Mouse (Mus musculus): ENCODE measurements at regions not wholly inside any gene's neighbourhood (a gene's known extent, or its start where the extent isn't known, plus 50 kb on each side); places are given as distances from the start of the nearest gene placed in this dataset.

DNA sequence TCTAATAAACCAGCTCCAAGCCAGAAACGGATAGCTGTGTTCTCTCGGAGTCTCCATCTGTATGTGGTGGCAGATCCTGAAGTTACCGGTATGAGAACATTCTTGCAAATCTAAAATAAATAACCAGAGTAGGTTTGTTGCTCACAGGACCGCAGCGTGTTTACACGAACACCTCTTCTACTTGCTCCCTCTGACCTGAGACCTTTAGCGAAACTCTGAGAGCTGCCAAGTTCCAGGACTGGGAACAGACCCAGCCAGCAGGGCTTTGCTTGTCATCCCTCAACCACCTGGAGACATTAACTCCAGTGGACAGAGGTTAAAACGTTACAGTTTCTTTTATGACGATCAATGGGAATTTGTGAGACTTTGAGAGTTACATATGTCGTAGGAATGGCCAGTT lies 407.5 kb downstream of the Klf5 start:
- Histone ChIP-seq H3K9me3 (ENCODE audit: control insufficient read depth, low read length) (no peaks in the 10 kb centered on the region), H3K36me3 (ENCODE audit: control insufficient read depth, insufficient read depth) (no peaks in the 10 kb centered on the region), H3K4me1 (replicated peaks; ENCODE audit: control insufficient read depth, insufficient read depth, low read length) (no peaks in the 10 kb centered on the region), H3K27me3 (replicated peaks; ENCODE audit: control insufficient read depth, insufficient read depth, low read length) (no peaks in the 10 kb centered on the region), H3K4me3 (replicated peaks; ENCODE audit: low read length) (no peak overlapping the region), H3K9ac (replicated peaks; ENCODE audit: low read depth, low read length) (no peak overlapping the region), H3K4me2 (ENCODE audit: low read length) (no peak overlapping the region), H3K27ac (ENCODE audit: low read length) (no peak overlapping the region)
- WGBS = 94% methylated on average over 10 of the region's 10 CpGs
- ATAC-seq = no peak

DNA sequence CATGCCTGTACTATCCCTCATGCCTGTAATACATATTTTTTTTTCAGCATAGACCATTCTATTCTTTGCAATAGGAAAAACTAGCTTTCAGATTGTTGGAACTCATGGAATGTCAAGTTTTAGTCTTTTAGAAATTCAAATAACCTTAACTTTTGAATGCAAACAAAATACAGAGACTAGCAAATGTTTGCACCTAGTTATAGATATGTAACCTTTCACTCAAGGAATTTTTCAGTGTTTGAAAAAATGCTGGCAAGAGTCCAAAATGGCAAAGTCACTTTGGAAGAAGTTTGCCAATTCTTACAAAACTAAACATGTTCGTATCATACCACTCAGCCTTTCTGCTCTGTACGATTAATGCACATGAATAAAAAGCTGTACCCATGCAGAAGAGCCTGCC lies 409.6 kb downstream of the Klf5 start:
- H3K9me3 ChIP-seq (ENCODE audit: control insufficient read depth, low read length) = no peaks in the 10 kb centered on the region
- no peaks in the 10 kb centered on the region for H3K4me1 ChIP-seq (replicated peaks; ENCODE audit: control insufficient read depth, insufficient read depth, low read length)
- no peak for ATAC-seq
- no peak overlapping the region for H3K27ac ChIP-seq (ENCODE audit: low read length)
- 61% methylated on average over 2 of the region's 2 CpGs for WGBS
- no peak overlapping the region for H3K9ac ChIP-seq (replicated peaks; ENCODE audit: low read depth, low read length)
- no peaks in the 10 kb centered on the region for H3K36me3 ChIP-seq (ENCODE audit: control insufficient read depth, insufficient read depth)
- no peak overlapping the region for H3K4me3 ChIP-seq (replicated peaks; ENCODE audit: low read length)
- H3K4me2 ChIP-seq (ENCODE audit: low read length) = no peak overlapping the region
- no peaks in the 10 kb centered on the region for H3K27me3 ChIP-seq (replicated peaks; ENCODE audit: control insufficient read depth, insufficient read depth, low read length)

DNA sequence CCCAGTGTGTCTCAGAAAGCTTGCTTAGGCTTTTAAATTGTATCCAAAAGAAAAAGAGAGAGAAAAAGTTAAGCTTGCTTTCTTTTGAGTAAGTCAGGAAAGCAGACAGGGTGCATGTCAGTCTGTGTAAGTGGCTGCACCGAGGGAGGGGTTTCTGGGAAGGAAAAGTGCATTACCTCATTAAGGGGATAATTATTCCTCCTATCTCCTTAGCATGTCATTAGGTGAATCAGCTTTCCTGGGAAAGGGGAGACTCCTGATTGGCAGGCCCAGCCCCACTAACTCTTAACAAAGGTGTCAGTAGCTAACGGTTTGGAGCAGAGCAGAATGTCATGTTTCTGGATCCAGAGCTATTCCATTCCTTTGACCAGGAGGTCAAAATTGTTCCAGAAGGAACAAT lies 411.3 kb downstream of the Klf5 start:
- peak; percentile 75 for ATAC-seq
- H3K27me3 ChIP-seq (replicated peaks; ENCODE audit: control insufficient read depth, insufficient read depth, low read length) = no peaks in the 10 kb centered on the region
- no peak overlapping the region for H3K9ac ChIP-seq (replicated peaks; ENCODE audit: low read depth, low read length)
- H3K4me3 ChIP-seq (replicated peaks; ENCODE audit: low read length) = no peak overlapping the region
- no peaks in the 10 kb centered on the region for H3K4me1 ChIP-seq (replicated peaks; ENCODE audit: control insufficient read depth, insufficient read depth, low read length)
- no peaks in the 10 kb centered on the region for H3K36me3 ChIP-seq (ENCODE audit: control insufficient read depth, insufficient read depth)
- no peak overlapping the region for H3K4me2 ChIP-seq (ENCODE audit: low read length)
- H3K27ac ChIP-seq (ENCODE audit: low read length) = peak overlapping the region; percentile 81
- WGBS = 15% methylated on average over 2 of the region's 2 CpGs
- no peaks in the 10 kb centered on the region for H3K9me3 ChIP-seq (ENCODE audit: control insufficient read depth, low read length)

DNA sequence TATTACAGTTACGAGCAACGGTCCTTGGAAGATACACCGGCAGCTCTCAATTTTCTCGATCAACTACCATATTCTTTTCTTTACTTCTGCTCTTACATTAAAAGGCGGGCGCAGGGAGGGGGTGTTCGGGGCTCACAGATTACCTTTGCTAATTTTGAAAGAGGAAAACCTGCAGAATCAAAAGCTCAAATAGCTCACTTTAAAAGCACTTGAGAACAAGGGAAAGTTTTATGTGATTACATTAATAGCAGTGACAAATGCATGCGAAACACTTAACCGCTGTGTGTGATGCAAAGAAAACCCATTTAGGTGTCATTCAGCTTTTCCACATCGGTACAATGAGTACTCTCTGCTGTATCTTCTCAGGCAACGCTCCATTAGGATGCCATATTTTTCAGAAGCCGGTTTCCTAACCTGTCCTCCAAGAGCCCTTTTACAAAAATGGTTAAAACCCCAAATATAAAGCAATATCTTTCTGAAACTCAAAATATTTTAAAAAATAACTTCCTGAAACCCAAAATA lies 412.2 kb downstream of the Klf5 start:
- Histone ChIP-seq H3K4me3 (replicated peaks; ENCODE audit: low read length) (no peak overlapping the region), H3K4me2 (ENCODE audit: low read length) (no peak overlapping the region), H3K9ac (replicated peaks; ENCODE audit: low read depth, low read length) (no peak overlapping the region), H3K36me3 (ENCODE audit: control insufficient read depth, insufficient read depth) (no peaks in the 10 kb centered on the region), H3K27me3 (replicated peaks; ENCODE audit: control insufficient read depth, insufficient read depth, low read length) (no peaks in the 10 kb centered on the region), H3K9me3 (ENCODE audit: control insufficient read depth, low read length) (no peaks in the 10 kb centered on the region), H3K4me1 (replicated peaks; ENCODE audit: control insufficient read depth, insufficient read depth, low read length) (no peaks in the 10 kb centered on the region), H3K27ac (ENCODE audit: low read length) (peak overlapping the region; percentile 81; the same call in 1 of the 2 replicates)
- peak; percentile 51 for ATAC-seq
- WGBS = 79% methylated on average over 12 of the region's 12 CpGs

DNA sequence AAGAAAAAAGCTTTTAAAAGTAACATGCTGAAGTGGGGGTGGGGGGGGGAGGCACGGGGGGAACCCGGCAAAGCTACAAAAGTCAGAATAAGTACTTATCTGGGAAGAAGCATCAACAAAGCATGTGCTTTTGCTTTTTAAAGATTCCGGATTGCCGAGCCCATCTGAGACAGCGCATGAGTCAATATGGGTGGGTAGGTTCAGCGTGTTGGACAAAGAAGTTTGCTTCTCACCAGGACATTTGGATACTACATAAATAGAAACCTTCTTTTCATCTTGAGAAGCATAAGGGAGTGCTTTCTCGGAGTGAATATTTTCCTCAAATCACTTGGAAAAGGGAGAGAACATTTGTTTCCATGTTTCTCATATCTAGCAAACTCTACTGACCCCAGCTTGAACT lies 414.1 kb downstream of the Klf5 start:
- no peaks in the 10 kb centered on the region for H3K4me1 ChIP-seq (replicated peaks; ENCODE audit: control insufficient read depth, insufficient read depth, low read length)
- 87% methylated on average over 7 of the region's 7 CpGs for WGBS
- H3K4me2 ChIP-seq (ENCODE audit: low read length) = no peak overlapping the region
- H3K9ac ChIP-seq (replicated peaks; ENCODE audit: low read depth, low read length) = no peak overlapping the region
- H3K4me3 ChIP-seq (replicated peaks; ENCODE audit: low read length) = no peak overlapping the region
- H3K9me3 ChIP-seq (ENCODE audit: control insufficient read depth, low read length) = no peaks in the 10 kb centered on the region
- H3K36me3 ChIP-seq (ENCODE audit: control insufficient read depth, insufficient read depth) = no peaks in the 10 kb centered on the region
- H3K27me3 ChIP-seq (replicated peaks; ENCODE audit: control insufficient read depth, insufficient read depth, low read length) = no peaks in the 10 kb centered on the region
- no peak for ATAC-seq
- no peak overlapping the region for H3K27ac ChIP-seq (ENCODE audit: low read length)

DNA sequence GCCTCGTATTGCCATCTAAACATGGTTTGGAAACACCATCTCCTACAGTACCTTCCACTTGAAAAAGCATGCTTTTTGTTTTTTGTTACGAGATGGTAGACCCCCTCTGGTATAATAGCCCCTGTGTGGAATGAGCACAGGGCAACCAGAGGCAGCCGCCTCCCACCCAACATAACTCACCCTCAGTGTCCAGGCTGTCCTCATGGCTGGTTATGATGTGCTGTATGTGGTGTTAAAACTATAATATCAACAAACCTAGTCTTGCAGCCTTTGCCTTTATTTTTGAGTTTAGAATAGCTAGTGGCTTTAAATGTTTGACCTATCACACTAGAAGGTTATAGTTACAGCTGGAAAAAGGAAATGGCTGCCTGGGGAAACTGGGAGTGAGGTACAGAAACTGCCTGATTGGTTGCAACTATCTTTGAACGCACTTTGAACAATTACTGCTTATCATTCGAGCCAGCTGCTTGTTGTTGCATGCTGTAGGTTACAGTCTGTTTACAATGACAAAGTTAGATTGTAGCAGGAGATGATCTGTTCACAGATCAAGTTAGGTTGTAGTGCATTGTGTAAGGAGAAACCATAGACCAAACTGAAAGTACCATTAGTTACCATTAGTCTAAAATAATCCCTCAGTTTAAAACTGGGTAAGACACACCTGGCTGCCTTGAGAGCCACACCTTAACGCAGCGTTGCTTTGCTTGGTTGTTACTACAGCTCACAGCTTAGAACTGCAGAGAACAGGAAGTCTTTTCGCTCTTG lies 414.8 kb downstream of the Klf5 start:
- Histone ChIP-seq H3K4me3 (replicated peaks; ENCODE audit: low read length) (no peak overlapping the region), H3K4me2 (ENCODE audit: low read length) (no peak overlapping the region), H3K9ac (replicated peaks; ENCODE audit: low read depth, low read length) (no peak overlapping the region), H3K27me3 (replicated peaks; ENCODE audit: control insufficient read depth, insufficient read depth, low read length) (no peaks in the 10 kb centered on the region), H3K36me3 (ENCODE audit: control insufficient read depth, insufficient read depth) (no peaks in the 10 kb centered on the region), H3K4me1 (replicated peaks; ENCODE audit: control insufficient read depth, insufficient read depth, low read length) (no peaks in the 10 kb centered on the region), H3K9me3 (ENCODE audit: control insufficient read depth, low read length) (no peaks in the 10 kb centered on the region), H3K27ac (ENCODE audit: low read length) (no peak overlapping the region)
- ATAC-seq = no peak
- WGBS = 86% methylated on average over 8 of the region's 8 CpGs

DNA sequence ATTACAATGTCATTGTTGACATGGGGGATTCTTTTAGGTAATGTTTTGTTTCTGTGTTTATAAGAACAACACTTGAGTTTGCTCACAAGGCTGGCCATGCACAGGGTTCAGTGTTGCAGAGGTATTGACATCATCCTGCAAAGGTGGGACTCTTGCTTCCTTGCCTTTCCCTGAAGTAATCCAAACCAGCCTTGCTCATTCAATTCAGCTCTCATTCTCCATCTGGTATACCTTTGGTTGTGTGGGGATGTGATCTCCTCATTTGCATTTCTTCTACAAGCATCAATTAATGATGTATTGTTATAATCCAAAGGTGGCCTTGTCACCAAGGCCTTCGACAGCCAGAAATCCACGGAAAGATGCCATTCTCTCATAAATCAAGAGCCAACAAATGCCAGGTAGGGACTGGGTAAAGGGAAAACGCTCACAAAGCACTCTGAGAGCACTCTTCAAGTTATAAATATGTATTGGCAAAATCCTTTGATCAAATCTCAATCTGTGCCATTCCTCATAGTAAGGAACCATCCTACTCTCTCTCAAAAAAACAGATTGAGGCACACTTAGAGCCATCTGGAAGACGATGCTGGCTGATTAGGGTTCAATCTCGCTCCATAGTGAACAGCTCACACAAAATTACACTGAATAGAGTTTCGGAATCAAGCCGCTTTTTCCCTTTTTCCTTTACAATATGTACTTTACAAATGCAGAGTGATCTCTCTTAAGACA lies 435.1 kb downstream of the Klf5 start:
- peak; percentile 98 for ATAC-seq
- Histone ChIP-seq H3K9me3 (ENCODE audit: control insufficient read depth, low read length) (no peaks in the 10 kb centered on the region), H3K4me1 (replicated peaks; ENCODE audit: control insufficient read depth, insufficient read depth, low read length) (0 out of 2 replicates have a peak, but pooled peaks cover 6% of the 10 kb centered on the region), H3K27ac (ENCODE audit: low read length) (peak overlapping the region; percentile 81), H3K36me3 (ENCODE audit: control insufficient read depth, insufficient read depth) (no peaks in the 10 kb centered on the region), H3K27me3 (replicated peaks; ENCODE audit: control insufficient read depth, insufficient read depth, low read length) (no peaks in the 10 kb centered on the region), H3K4me3 (replicated peaks; ENCODE audit: low read length) (no peak overlapping the region), H3K4me2 (ENCODE audit: low read length) (no peak overlapping the region), H3K9ac (replicated peaks; ENCODE audit: low read depth, low read length) (no peak overlapping the region)
- 39% methylated on average over 7 of the region's 7 CpGs for WGBS

DNA sequence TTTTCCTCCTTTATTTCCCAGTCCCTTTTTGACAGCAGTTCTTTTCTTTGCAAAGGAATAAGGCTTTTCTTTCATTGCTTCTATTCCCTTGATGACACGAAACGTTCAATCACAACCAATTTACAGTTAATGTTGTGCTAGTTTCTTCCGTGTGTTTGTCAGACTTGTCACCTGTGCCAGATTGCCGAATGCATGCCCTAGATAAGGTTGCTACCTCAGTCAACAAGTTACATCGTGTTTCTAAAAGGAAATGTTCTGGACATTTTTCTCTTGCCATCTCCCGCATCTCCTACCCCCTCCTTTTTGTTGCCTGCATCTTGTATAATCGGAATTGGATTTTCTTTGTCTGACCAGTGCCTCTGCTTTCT lies 435.7 kb downstream of the Klf5 start:
- no peaks in the 10 kb centered on the region for H3K36me3 ChIP-seq (ENCODE audit: control insufficient read depth, insufficient read depth)
- H3K27ac ChIP-seq (ENCODE audit: low read length) = peak overlapping the region; percentile 81
- no peaks in the 10 kb centered on the region for H3K27me3 ChIP-seq (replicated peaks; ENCODE audit: control insufficient read depth, insufficient read depth, low read length)
- no peak overlapping the region for H3K9ac ChIP-seq (replicated peaks; ENCODE audit: low read depth, low read length)
- 0 out of 2 replicates have a peak, but pooled peaks cover 6% of the 10 kb centered on the region for H3K4me1 ChIP-seq (replicated peaks; ENCODE audit: control insufficient read depth, insufficient read depth, low read length)
- peak; percentile 64 for ATAC-seq
- peak overlapping the region; percentile 10; the same call in 1 of the 2 replicates for H3K4me2 ChIP-seq (ENCODE audit: low read length)
- H3K9me3 ChIP-seq (ENCODE audit: control insufficient read depth, low read length) = no peaks in the 10 kb centered on the region
- no peak overlapping the region for H3K4me3 ChIP-seq (replicated peaks; ENCODE audit: low read length)
- WGBS = 38% methylated on average over 7 of the region's 7 CpGs

DNA sequence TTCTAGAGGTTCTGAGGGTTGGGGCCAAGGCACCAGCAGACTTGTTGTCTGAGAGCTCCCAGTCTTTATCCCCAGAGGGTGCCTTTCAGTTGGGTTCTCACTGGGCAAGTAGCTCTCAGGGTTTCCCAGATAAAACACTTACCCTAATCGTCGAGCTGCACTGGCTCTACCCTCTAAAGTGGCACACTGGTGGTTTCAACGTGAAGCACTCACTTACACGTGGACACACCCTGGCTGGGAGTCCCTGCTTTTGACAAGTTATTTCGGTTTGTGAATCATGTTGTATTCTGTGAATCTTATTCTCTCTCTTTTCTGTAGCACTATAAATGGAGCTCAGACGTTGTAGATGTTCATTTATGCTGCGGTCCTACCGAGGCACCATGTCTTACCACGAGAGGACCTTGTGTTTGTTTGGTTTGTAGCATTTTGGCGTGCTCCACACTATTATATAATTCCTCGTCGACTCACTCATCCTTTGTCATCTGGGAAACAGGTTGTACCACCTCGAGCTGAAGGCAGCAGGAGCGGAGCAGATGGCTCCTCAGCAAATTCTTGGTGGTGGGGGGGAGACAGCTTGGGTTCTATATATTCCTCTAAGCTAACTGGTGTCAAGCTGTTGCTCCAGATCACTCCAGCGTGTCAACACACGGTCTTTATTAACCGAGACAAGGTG lies 445.3 kb downstream of the Klf5 start:
- H3K9me3 ChIP-seq (ENCODE audit: control insufficient read depth, low read length) = no peaks in the 10 kb centered on the region
- ATAC-seq = no peak
- H3K4me3 ChIP-seq (replicated peaks; ENCODE audit: low read length) = no peak overlapping the region
- no peak overlapping the region for H3K4me2 ChIP-seq (ENCODE audit: low read length)
- peaks cover 15% of the 10 kb centered on the region for H3K4me1 ChIP-seq (replicated peaks; ENCODE audit: control insufficient read depth, insufficient read depth, low read length)
- no peak overlapping the region for H3K9ac ChIP-seq (replicated peaks; ENCODE audit: low read depth, low read length)
- no peak overlapping the region for H3K27ac ChIP-seq (ENCODE audit: low read length)
- H3K36me3 ChIP-seq (ENCODE audit: control insufficient read depth, insufficient read depth) = no peaks in the 10 kb centered on the region
- H3K27me3 ChIP-seq (replicated peaks; ENCODE audit: control insufficient read depth, insufficient read depth, low read length) = no peaks in the 10 kb centered on the region
- WGBS = 85% methylated on average over 17 of the region's 17 CpGs

All from forebrain, embryonic 16.5 days (tissue).